Mouse (Mus musculus) cerebellum, postnatal 25 days (tissue): ENCODE data around the gene Tbl2.
A peak's percentile ranks its signal among the peaks of the same experiment; 100 is the strongest.

Experiments used
- DNase-seq, 2 experiments: peaks; one replicate each; pipeline ENCODE4 v3.0.0; 2021; ENCODE audit warnings: mixed read lengths in 2 of 2

Gene Tbl2

GRCm38 (mm10) chr5:135187349-135188213 lies 38.1 kb downstream of the Tbl2 start:
- peak in 1 of 2 experiments; percentile 69 for DNase-seq

DNA sequence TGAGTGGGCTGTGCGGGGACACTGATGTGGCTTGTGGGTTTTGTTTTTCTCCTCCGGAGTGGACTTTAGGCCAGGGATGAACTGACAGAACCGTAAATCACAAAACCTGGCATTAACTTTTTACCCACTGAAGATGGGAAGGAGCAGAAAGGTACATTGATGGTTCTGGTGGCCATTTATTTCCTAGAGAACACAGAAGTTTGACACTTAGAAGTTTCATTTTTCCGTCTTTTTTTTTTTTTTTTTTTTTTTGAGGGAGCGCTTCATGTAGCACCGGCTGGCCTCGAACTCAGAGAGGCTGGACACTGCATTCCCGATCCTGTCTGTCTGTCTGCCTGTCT lies 38.7 kb downstream of the Tbl2 start:
- no peak for DNase-seq

DNA sequence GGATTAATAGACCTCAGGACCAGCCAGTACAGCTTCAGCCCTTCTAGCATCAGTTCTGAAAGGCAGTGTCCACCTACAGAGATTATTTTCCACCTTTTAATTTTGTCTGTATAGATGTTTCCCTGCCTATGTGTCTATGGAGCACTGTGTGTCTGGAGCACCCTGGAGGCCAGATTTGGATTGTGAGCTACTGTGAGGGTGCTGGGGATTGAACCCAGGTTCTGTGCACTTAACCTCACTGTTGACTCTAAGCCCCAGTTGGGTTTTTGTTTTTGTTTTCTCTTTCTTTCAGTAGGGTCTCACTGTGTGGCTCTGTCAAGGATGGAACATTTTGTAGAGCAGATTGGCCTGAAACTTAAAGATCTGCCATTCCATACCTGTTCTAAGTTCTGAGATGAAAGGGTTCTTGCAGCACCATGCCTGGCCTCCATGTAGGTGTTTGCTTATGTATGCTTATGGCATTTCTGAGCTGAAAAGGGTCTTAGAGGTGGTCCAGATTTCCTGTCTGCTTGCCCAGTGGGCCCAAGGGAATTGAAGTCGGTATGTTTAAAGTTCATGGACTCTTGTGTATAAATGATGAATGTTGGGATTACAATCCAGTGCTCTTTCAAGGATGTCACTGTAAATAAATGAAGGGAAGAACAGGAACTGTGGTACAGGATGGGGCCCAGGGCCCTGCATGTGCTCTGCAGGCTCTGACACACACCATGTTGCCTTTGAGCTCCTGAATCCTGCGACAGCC lies 40.0 kb downstream of the Tbl2 start:
- no peak for DNase-seq

DNA sequence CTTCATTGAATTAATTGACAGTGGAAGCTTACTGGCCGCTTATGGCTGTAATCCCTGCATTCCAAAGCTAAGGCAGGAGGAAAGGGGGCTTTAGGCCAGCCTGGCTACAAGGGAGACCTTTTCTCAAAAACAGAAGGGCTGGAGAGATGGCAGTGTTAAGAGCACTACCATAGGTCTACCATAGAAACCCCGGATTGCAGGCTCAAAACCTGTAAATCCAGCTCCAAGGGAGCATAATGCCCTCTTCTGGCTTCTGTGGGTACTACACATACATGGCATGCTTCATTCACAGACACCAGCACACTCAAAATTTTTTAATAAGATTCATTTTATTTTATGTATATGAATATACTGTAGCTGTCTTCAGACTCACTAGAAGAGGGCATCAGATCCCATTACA lies 42.2 kb downstream of the Tbl2 start:
- peak; percentile 68 to 83 for DNase-seq

DNA sequence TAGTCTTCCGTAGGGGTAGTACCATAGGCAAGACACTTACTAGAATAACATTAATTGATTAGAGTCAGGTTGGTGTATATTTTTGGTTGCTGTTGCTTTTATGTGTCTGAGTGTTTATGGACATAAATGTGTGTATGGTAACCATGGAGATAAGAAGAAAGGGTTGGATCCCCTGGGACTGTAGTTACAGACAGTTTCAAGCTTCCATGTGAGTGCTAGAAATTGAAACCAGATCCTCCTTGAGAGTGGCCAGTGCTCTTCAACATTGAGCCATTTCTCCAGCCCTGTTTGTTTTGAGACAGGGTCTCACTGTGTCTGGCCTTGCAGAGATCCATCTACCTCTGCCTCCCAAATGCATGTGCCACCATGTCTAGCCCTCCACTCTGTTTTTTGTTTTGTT lies 43.0 kb downstream of the Tbl2 start:
- DNase-seq = no peak

DNA sequence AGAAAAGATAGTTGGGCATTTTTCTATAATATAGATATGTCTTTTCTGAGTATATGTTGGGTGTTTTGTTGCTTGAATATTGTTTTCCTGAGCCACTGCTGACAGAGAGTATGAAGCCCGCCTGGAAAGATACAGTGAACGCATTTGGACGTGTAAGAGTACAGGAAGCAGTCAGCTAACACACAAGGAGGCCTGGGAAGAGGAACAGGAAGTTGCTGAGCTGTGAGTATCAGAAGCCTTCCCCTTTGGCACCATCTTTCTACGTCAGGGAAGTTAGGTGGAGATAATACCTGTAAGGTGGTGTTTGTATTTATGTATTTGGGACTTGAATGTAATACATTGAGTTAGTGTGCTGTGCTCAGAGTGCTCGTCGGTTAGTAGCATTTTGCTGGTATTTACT lies 46.9 kb downstream of the Tbl2 start:
- DNase-seq = no peak

DNA sequence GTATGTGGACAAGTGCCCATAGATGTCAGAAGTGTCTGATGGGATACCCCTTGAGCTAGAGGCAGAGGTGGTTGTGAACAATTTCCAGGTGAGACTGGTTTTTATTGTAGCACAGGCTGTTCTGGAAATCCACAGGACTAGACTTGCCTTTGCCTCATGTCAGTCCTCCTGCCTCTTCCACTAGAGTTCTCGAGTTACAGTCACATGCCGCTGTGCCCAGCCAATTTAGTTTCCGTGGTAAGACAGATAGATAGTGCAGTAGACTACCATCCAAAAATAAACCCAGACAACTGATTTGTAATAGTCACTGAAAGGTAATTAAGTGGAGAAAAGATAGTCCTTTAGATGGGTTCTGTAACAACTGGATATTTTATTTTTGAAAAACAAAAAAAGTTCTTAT lies 53.3 kb downstream of the Tbl2 start:
- DNase-seq = no peak

GRCm38 (mm10) chr5:135208197-135208596 lies 58.7 kb downstream of the Tbl2 start:
- no peak for DNase-seq
